Mouse (Mus musculus) spleen, adult 2 months (tissue): ENCODE measurements around the gene Pnpla6. TPM values are rescaled to one million over a fixed set of nuclear protein-coding genes. Genes with fewer than 3 reads are reported as not detected.

Experiments
- DNase-seq, 2 experiments: peaks; one replicate each; pipeline versions ENCODE4 v3.0.0 to v3.0.0-alpha.2; 2012 to 2021; ENCODE audit warnings: low spot score in 2 of 2, low read depth in 1 of 2
- H3K27ac ChIP-seq: fragments of 200-500 bp; 2 replicates; pipeline ENCODE4 v1.5.1; 2012; ENCODE audit warnings: low read length, inconsistent platforms; ENCODE audit not compliant: insufficient read depth
- H3K27me3 ChIP-seq: fragments of 200-500 bp; 2 replicates; pipeline ENCODE4 v1.6.1; 2012; ENCODE audit warnings: mild to moderate bottlenecking, moderate library complexity, low read length, inconsistent platforms; ENCODE audit not compliant: control insufficient read depth, insufficient read depth
- H3K36me3 ChIP-seq: fragments of 200-500 bp; 2 replicates; pipeline ENCODE4 v1.6.1; 2012; ENCODE audit warnings: mild to moderate bottlenecking, low read length, inconsistent platforms; ENCODE audit not compliant: control insufficient read depth, insufficient read depth
- H3K4me1 ChIP-seq: fragments of 200-500 bp; 2 replicates; pipeline ENCODE4 v1.6.1; 2011; ENCODE audit warnings: inconsistent platforms; ENCODE audit not compliant: control insufficient read depth, insufficient read depth, insufficient read length
- H3K4me3 ChIP-seq: fragments of 200-500 bp; 2 replicates; pipeline ENCODE4 v1.5.1; 2011; ENCODE audit warnings: mild to moderate bottlenecking, inconsistent platforms; ENCODE audit not compliant: insufficient read depth, insufficient read length; ENCODE audit errors: extremely low read depth
- CTCF ChIP-seq: fragments of 200-500 bp; IDR thresholded peaks from 2 replicates; pipeline ENCODE4 v1.5.1; 2011; ENCODE audit warnings: mild to moderate bottlenecking, inconsistent platforms; ENCODE audit not compliant: insufficient read depth, insufficient read length, insufficient replicate concordance; ENCODE audit errors: extremely low read depth
- POLR2A ChIP-seq: fragments of 200-500 bp; IDR thresholded peaks from 2 replicates; pipeline ENCODE4 v1.6.1; 2011; ENCODE audit warnings: low read depth, low read length, inconsistent platforms
- WGBS: fragments of 180-500 bp; shearing (Covaris S2); methylation state at CpG from one replicate; pipeline ENCODE4 v1.1.7; 2018; 5-methylcytosine and 5-hydroxymethylcytosine counted together
- polyA plus RNA-seq: library from polyadenylated mRNA; depleted of rRNA; stranded (reverse); fragments of >200 nt; gene quantifications from 2 replicates; pipeline ENCODE4 v1.2.3, GENCODE M21; 2012

Pnpla6 gene
- polyA plus RNA-seq, 1 experiment = 56.0 TPM

DNA sequence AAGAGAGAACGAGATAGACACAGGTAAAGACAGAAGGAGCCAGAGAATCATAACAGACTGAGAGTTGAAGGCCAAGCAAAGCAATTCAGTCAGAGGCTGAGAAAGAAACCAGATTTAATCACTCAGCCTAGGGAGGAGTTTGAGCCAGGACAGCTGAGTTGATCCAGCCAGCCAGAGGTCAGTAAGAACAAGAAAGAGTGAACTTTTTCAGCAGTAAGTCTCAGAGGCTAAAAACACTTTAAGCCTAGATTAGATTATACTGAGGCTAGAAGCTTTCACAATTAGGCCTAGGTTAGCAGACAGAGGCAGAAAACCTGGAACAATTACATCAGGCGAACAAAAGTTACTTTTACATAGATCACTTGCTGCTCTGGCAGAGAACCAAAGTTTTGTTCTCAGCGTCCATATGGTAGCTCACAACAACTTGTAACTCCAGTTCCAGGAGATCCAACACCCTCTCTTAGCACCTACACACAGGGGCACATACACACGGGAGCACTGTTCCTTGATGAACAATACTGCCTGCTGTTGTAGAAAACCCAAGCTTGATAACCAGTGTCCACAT is 34.9 kb upstream of the Pnpla6 start:
- TF ChIP-seq CTCF (no peak), POLR2A (no peak)
- Histone ChIP-seq H3K36me3 (no peaks in the 10 kb centered on the region), H3K4me3 (no peak overlapping the region), H3K27ac (no peak overlapping the region), H3K27me3 (no peaks in the 10 kb centered on the region), H3K4me1 (no peaks in the 10 kb centered on the region)
- WGBS = 84% methylated on average over 4 of the region's 4 CpGs
- DNase-seq = no peak

GRCm38 (mm10) chr8:3481605-3482004 is 33.6 kb upstream of the Pnpla6 start:
- WGBS = 65% methylated on average over 5 of the region's 5 CpGs
- no peak for TF ChIP-seq CTCF
- no peak overlapping the region for H3K4me3 ChIP-seq
- no peak overlapping the region for H3K27ac ChIP-seq
- H3K36me3 ChIP-seq = no peaks in the 10 kb centered on the region
- no peak for DNase-seq
- H3K4me1 ChIP-seq = no peaks in the 10 kb centered on the region
- H3K27me3 ChIP-seq = no peaks in the 10 kb centered on the region

DNA sequence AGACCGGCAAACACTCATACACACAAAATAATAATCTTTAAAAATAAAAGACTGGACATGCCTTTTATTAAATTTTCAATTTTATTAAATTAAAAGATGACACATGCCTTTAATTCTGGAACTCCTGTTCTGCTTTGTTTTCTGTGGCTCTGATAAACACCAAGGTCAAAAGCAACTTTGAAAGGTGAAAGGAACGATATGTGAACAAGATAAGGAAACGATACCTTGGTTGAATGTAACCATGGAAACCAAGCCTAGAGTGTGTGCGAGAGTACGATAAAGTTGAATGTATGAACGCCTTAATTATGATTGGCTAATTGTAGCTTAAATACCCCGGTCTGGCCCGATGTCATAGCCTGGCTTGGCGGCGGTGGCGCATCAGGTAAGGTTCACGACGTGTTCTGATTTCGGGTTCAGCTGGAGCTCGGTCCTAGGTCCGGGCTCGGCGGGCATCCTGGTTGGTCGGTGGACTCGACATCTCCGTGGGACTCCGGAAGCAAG is 32.9 kb upstream of the Pnpla6 start:
- Histone ChIP-seq H3K27ac (no peak overlapping the region), H3K4me1 (no peaks in the 10 kb centered on the region), H3K27me3 (no peaks in the 10 kb centered on the region), H3K36me3 (no peaks in the 10 kb centered on the region), H3K4me3 (no peak overlapping the region)
- TF ChIP-seq POLR2A (no peak), CTCF (no peak)
- 91% methylated on average over 22 of the region's 22 CpGs for WGBS
- no peak for DNase-seq

GRCm38 (mm10) chr8:3483546-3483945 is 31.6 kb upstream of the Pnpla6 start:
- Histone ChIP-seq H3K36me3 (no peaks in the 10 kb centered on the region), H3K4me3 (no peak overlapping the region), H3K27me3 (no peaks in the 10 kb centered on the region), H3K27ac (no peak overlapping the region), H3K4me1 (no peaks in the 10 kb centered on the region)
- DNase-seq = no peak
- 32% methylated on average over 7 of the region's 7 CpGs for WGBS
- TF ChIP-seq CTCF = no peak
- TF ChIP-seq POLR2A = no peak

GRCm38 (mm10) chr8:3485192-3485591 is 30.0 kb upstream of the Pnpla6 start:
- Histone ChIP-seq H3K27me3 (no peaks in the 10 kb centered on the region), H3K27ac (no peak overlapping the region), H3K36me3 (no peaks in the 10 kb centered on the region), H3K4me3 (no peak overlapping the region), H3K4me1 (no peaks in the 10 kb centered on the region)
- no peak for TF ChIP-seq CTCF
- TF ChIP-seq POLR2A = no peak
- DNase-seq = no peak
- WGBS = 38% methylated on average over 5 of the region's 5 CpGs

GRCm38 (mm10) chr8:3492901-3493844 is 22.0 kb upstream of the Pnpla6 start, which contains the start of gene Zfp358:
Gene Zfp358, plus strand, starts transcription at chr8:3493138.
- DNase-seq = peak in 1 of 2 experiments; percentile 61
- WGBS = 2% methylated on average over 62 of the region's 64 CpGs
- TF ChIP-seq POLR2A (no peak), CTCF (no peak)
- peak within 1 kb of the TSS; percentile 45 for H3K27ac ChIP-seq
- H3K27me3 ChIP-seq = no peaks in the 10 kb centered on the region
- H3K4me3 ChIP-seq = peak within 1 kb of the TSS; percentile 95
- no peaks in the 10 kb centered on the region; the same call in 1 of the 2 replicates for H3K36me3 ChIP-seq
- 0 out of 2 replicates have a peak, but pooled peaks cover 3% of the 10 kb centered on the region for H3K4me1 ChIP-seq

GRCm38 (mm10) chr8:3493845-3494208 is 21.4 kb upstream of the Pnpla6 start:
- TF ChIP-seq CTCF = no peak
- no peak for TF ChIP-seq POLR2A
- H3K27ac ChIP-seq = no peak overlapping the region
- 0 out of 2 replicates have a peak, but pooled peaks cover 3% of the 10 kb centered on the region for H3K4me1 ChIP-seq
- H3K4me3 ChIP-seq = no peak overlapping the region
- H3K27me3 ChIP-seq = no peaks in the 10 kb centered on the region
- DNase-seq = no peak
- WGBS = 25% methylated on average over 6 of the region's 6 CpGs
- no peaks in the 10 kb centered on the region; the same call in 1 of the 2 replicates for H3K36me3 ChIP-seq
